Mouse (Mus musculus) cerebellum, postnatal 36 days (tissue): Measurements from ENCODE around the gene Apoc4.
"Not testable (repeated sequence)": the region's sequence is repeated elsewhere in the genome, so short reads cannot be mapped to it uniquely, and the experiment has no call there.

Experiments
- DNase-seq, 2 experiments: peaks; one replicate each; pipeline ENCODE4 v3.0.0; 2021 to 2022; ENCODE audit warnings: mixed read lengths in 2 of 2

Apoc4 gene

GRCm38 (mm10) chr7:19698907-19699826 lies 17.9 kb upstream of the Apoc4 start, which contains the start of gene Apoe:
Apoe (minus strand) TSS chr7:19699188.
- peak in 1 of 2 experiments; percentile 36 for DNase-seq

GRCm38 (mm10) chr7:19697949-19698906 lies 16.9 kb upstream of the Apoc4 start:
- DNase-seq = no peak

- DNase-seq = no peak
Measured at GRCm38 (mm10) chr7:19696336-19696873, 15.1 kb upstream of the Apoc4 start.

- no peak for DNase-seq
Measured at GRCm38 (mm10) chr7:19695881-19696280, 14.6 kb upstream of the Apoc4 start.

GRCm38 (mm10) chr7:19695213-19695594 lies 13.9 kb upstream of the Apoc4 start:
- no peak for DNase-seq

GRCm38 (mm10) chr7:19694336-19695212 lies 13.3 kb upstream of the Apoc4 start:
- DNase-seq = no peak

GRCm38 (mm10) chr7:19693421-19693820 lies 12.1 kb upstream of the Apoc4 start:
- DNase-seq = no peak

GRCm38 (mm10) chr7:19691873-19692865 lies 10.9 kb upstream of the Apoc4 start, which contains the start of gene Apoc1:
Apoc1 (minus strand) TSS chr7:19692660.
- no peak for DNase-seq

GRCm38 (mm10) chr7:19691434-19691833 lies 10.2 kb upstream of the Apoc4 start:
- DNase-seq = no peak

- no peak for DNase-seq
Measured at GRCm38 (mm10) chr7:19690845-19691244, 9.6 kb upstream of the Apoc4 start.

- no peak for DNase-seq
Measured at GRCm38 (mm10) chr7:19688611-19689010, 7.3 kb upstream of the Apoc4 start.

- DNase-seq = no peak
Measured at GRCm38 (mm10) chr7:19688101-19688500, 6.8 kb upstream of the Apoc4 start.

- DNase-seq = not testable (repeated sequence)
Measured at GRCm38 (mm10) chr7:19686927-19687583, 5.8 kb upstream of the Apoc4 start.

- no peak for DNase-seq
Measured at GRCm38 (mm10) chr7:19686521-19686920, 5.2 kb upstream of the Apoc4 start.

- no peak for DNase-seq
Measured at GRCm38 (mm10) chr7:19685374-19685773, 4.1 kb upstream of the Apoc4 start.

- no peak for DNase-seq
Measured at GRCm38 (mm10) chr7:19683771-19684201, 2.5 kb upstream of the Apoc4 start.

GRCm38 (mm10) chr7:19682979-19683378 lies 1.7 kb upstream of the Apoc4 start:
- no peak for DNase-seq

- DNase-seq = no peak
Measured at GRCm38 (mm10) chr7:19680702-19681101, 577 bp downstream of the Apoc4 start.

GRCm38 (mm10) chr7:19678901-19679300 lies 2.4 kb downstream of the Apoc4 start:
- no peak for DNase-seq

- no peak for DNase-seq
Measured at GRCm38 (mm10) chr7:19677872-19678271, 3.4 kb downstream of the Apoc4 start, which contains the start of gene Apoc2. Apoc2 (minus strand) TSS chr7:19677941.
